Mouse (Mus musculus) kidney, postnatal 36 days (tissue): ENCODE measurements around the gene Gm6482.
"Not testable (repeated sequence)": the region's sequence is repeated elsewhere in the genome, so short reads cannot be mapped to it uniquely, and the experiment has no call there.

Source experiments
- DNase-seq, 2 experiments: peaks; one replicate each; pipeline ENCODE4 v3.0.0; 2021 to 2022; ENCODE audit warnings: mixed read lengths in 2 of 2

Gene Gm6482

DNA sequence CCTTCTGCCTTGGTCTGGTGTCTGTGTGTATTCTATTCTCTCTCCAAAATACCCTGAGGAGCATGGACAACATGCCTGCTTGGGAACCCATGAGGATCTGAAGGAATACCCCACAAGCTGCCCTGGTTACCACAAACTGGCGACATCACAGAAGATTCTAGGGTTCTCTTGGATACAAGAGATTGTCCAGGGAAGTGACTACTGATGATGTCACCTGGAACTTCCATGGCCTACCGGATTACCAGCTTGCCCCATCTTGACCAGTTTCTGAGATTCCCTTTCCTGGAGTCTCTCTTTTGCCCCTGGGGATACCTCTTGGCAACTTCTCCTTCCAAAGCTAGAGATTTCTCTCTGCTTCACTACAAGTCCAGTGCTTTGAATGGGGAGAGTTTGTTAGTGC, at the start of gene Gm6482:
TSS of gene Gm6482 (minus strand) at position 101 of the 400 bp plus-strand sequence.
- DNase-seq: not testable (repeated sequence)

GRCm38 (mm10) chr14:41453418-41453817, 45.3 kb upstream of the Gm6482 start, which contains the start of gene Gm7954:
TSS of gene Gm7954 (minus strand) at chr14:41453518.
- DNase-seq: not testable (repeated sequence)

DNA sequence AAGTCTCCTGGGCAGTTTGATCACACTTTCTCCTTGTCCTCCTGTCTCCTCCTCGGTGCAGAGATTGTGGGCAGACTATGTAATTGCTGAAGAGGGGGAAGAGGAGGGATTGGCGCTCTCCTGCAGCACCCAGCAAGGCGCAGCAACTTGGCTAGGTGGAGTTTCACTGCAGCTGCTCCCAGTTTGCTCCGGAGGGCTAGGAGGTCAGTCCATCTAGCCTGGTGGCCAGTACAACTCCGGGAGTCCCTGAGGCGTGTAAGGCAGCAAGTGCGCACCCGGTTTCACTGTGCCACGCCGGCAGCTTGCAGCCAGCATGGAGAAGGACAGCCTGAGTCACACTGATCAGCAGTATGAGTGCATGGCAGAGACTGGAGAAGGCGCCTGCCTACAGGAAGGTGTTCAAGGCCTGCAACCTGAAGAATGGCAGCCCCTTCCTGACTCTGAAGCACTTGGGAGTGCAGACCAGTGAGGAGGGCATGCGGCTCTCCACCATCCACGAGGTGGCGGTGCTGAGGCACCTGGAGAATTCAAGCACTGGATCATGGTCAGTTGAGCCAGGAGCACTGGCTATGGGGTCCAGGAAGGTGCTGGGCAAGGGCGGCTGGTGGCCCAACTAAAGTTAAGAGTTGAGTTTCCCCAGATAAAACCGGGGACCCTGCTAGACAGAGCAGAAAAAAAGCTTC, 17.5 kb upstream of the Gm6482 start:
- peak; percentile 23 to 61 for DNase-seq

DNA sequence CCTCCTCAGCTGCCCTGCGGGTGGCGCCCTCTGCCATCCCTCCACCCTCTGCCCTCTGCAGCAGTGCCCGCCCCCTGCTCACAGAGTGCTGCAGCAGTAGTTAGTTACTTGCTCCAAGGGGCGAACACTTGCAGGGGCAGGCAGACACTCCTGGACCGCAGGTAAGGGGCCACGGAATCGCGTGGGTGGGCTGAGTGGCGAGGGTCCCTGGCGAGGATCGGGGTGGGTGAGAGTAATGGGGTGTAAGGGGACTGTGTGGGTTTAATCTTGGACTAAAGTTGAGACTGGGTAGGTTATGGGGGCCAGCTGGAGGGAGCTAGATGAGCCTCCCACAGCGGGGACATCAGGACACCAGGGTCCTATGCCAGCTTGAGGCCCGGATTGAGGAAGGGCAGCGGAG, 16.6 kb upstream of the Gm6482 start:
- not testable (repeated sequence) for DNase-seq

DNA sequence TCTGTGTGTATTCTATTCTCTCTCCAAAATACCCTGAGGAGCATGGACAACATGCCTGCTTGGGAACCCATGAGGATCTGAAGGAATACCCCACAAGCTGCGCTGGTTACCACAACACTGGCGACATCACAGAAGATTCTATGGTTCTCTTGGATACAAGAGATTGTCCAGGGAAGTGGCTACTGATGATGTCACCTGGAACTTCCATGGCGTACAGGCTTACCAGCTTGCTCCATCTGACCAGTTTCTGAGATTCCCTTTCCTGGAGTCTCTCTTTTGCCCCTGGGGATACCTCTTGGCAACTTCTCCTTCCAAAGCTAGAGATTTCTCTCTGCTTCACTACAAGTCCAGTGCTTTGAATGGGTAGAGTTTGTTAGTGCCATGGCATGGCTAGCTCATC, 21.8 kb downstream of the Gm6482 start, which contains the start of gene Gm7945:
TSS of gene Gm7945 (minus strand) at position 101 of the 400 bp plus-strand sequence.
- not testable (repeated sequence) for DNase-seq
